Mouse (Mus musculus): ENCODE data around the gene Fam43a. TPM values are rescaled to one million over a fixed set of nuclear protein-coding genes. Genes with fewer than 3 reads are reported as not detected.

Gene Fam43a
- total RNA-seq, 2 experiments from 2014 or later = 26.2 to 29.0 TPM

DNA sequence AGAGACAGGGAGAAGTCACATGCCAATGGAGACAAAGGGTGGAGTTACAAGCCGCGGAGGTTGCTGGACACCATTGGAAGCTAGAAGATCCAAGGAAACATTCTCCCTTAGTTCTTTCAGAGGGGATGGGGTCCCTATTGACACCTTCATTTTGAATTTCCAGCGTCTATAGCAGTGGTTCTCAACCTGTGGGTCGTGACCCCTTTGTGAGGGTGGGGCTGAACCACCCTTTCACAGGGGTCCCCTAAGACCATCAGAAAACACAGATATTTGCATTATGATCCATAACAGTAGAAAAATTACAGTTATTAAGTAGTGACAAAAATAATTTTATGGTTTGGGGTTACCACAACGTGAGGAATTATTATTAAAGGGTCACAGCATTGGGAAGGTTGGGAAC lies 30.0 kb downstream of the Fam43a start:
- no peak for DNase-seq

DNA sequence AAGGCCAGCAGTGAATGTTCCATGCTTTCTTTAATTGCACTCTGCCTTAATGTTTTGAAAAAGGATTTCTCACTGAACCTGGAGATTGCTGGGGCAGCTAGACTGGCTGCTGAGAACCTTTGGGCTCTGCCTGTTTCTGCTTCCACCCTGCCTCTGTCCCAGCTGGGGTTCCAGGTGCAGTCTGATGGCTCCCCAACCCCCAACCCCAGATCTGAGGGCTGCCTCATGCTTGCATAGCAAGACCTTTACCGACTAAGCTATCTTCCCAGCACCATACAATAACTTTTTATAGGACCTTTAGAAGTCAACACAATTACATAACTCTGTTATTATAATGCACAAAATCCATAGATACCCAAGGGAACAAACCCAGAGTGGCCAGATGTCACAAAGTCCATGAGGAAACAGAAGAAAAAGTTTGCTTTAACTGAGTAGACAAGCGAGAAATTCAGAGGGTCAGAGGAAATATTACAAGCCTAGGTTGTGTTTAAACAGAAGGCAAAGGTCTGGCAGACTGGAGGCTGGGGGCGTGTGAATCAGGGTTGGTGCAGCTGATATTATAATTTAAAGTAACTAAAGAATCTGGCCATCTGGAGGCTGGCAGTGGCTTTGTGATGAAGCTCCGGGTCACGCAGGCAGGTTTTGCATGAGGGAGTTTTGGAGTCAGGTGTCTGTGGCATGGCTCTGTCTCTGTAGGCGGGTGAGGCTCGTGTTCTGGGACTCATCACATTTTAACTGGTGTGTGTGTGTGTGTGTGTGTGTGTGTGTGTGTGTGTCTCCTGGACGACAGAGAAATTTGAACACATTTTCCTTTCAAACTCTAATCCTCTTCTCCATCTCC lies 34.6 kb downstream of the Fam43a start:
- no peak for DNase-seq

DNA sequence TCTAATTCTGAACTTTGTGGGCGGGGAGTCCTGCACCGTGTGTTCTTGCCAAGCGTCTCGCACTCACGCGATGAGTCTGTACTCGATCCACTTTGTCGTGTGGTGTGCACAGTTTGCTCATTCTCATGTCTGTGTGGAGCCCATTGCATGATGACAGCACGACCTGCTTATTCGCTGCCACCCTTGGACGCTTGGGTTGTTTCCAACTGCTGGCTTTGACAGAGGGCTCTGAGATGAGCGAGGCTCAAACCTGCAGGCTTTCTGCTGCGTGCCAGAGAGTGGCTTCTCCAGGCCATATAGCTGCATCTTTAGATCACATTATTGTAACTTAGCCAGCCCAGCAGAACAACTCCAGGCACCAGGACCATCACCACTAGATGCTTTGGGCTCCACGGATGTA lies 39.1 kb downstream of the Fam43a start:
- no peak for DNase-seq

DNA sequence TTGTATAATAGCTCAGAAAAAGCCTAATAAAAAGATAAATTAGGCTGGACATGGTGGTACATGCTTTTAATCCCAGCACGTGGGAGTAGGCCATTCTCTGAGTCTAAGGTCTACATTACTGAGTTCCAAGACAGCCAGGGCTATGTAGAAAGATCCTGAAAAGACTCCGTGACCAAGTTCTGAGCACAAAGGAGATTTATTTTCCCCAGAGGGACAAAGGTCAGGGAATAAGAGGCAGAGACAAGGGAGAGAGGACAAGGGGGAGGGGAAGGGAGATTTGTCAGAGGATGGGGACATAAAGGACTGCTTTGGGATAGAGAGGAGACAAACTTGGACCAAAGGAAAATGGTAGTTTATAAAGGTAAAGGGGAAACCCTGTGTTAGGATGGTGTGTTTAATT lies 41.1 kb downstream of the Fam43a start:
- no peak for DNase-seq

DNA sequence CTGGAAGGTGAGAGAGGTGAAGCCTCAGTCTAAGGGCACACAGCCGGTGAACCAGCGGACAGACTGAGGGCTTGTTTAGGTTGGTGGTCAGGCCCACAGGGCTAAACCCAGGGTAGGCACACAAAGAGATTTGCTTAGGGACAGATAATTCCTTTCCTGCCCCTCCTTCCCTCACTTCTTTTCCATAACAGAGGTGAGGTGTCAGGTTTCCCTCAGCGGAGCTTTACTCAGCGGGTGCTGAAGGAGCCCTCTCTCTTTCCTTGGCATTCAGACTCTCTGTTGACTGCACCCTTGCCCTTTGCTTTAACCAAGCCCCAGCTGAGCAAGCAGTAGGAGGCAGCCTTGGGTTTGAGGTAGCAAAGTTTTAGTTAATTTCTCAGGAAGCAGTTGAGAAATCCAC lies 41.9 kb downstream of the Fam43a start:
- DNase-seq = no peak

DNA sequence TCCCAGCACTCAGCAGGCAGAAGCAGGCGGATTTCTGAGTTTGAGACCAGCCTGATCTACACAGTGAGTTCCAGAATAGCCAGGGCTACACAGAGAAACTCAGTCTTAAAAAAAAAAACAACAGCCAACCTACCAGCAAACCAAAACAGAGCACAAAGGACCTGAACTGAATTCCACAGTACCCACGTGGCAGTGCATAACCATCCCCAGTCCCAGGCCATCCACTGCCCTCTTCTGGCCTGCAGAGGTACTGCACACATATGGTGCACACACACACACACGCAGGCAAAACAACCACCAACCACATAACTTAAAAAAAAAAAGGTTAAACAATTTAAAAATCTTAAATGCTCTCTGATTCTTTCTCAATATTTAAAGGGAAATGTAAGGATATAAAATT lies 42.7 kb downstream of the Fam43a start:
- DNase-seq = no peak

DNA sequence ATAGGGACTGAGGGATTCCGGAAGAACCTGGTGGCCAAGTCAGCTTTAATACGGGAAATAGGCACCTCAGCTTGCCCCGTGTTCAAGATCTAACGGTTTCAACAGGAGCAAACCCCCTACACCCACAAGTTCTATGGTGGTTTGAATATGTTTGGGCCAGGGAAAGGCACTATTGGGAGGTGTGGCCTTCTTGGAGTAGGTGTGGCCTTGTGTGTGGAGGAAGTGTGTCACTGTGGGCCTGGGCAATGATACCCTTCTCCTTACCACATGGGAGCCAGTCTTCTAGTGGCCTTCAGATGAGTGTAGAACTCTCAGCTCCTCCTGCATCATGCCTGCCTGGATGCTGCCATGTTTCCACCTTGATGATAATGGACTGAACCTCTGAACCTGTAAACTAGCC lies 45.5 kb downstream of the Fam43a start:
- DNase-seq = no peak

DNA sequence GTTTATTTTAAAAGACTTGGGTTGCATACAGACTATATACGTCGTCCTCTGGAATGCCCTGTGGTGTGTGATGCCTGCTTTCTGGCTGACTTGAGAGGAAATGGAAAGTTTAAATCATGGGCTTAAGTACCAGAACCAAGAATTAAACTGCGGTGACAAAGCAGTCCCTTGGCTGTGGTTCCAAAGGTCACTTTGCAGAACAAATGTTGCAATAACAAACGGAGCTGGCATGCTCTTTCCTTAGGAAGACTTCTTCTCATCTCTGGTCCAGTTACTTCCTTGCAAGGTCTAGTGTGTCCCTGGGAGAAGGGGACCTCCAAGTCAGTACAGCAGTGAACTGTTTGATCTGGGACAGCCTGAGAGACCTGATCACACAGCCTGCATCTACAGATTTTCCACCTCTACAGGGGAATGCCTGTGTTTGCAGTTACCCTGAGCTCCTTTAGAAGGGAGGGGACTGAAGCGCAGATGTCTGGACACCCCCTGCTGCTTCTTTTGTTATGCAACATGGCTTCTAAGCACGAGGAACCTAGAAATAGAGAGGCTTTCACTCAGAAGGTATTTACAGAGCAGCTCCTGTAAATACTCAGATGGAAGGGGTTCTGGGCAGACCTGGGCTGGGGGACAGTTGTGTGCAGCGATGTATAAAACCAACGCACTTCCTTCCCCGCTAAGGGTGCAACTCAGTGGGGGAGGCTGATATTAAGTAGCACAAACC lies 46.5 kb downstream of the Fam43a start:
- no peak for DNase-seq

DNA sequence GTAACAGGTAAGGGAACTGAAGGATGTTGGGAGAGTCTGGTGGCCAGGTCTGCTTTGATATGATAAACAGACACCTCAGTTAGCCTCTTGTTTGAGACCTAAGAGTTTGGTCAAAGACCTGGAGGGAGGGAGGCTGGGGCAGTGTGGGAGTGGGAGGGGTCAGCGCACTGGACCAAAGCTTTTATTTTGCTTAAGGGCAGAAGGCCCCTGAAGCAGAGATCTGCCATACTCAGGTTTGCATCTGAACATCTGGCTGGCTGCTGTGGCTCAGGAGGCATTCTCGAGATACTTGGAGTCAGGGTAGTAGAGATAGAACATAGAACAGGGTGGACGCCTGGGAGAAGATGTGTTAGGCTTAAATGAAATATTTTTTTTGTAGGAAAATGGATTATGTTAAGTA lies 47.3 kb downstream of the Fam43a start:
- DNase-seq = no peak

DNA sequence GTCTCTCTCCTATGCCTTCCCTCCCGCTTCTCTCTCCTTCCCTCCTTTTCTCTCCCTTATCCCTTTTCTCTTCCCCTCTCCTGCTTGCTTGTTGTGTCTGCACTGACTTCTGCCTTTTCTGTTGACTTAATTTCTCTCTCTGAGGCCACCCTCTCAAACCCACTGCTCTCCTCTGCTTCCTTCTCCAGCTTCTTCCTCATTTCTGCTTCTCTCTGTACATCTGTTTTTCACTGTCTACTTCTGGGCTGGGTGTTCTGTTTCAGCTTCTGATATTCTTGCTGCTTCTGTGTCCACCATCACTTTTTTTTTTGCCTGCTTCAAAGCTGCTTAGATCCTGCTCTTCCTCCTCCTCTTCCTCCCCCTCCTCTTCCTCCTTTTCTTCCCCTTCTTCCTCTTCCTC lies 51.8 kb downstream of the Fam43a start:
- DNase-seq = no peak

Other genes starting within 250 kb of the Fam43a start
- 10 to 100 TPM; 71.0 to 78.3 TPM for gene Atp13a3, start 193.7 kb upstream of the Fam43a start, total RNA-seq (2021)
- 10 to 100 TPM; 19.4 to 19.7 TPM for gene Tmem44, start 48.9 kb upstream of the Fam43a start, total RNA-seq (2021)
- gene Lsg1, start 12.1 kb upstream of the Fam43a start, total RNA-seq (2021) = 10 to 100 TPM; 31.5 to 33.2 TPM

Data from heart, postnatal 4 days (tissue).